Mouse (Mus musculus): ENCODE measurements around the gene 9830107B12Rik. TPM values are rescaled to one million over a fixed set of nuclear protein-coding genes. Genes with fewer than 3 reads are reported as not detected.
"Not testable (repeated sequence)": the region's sequence is repeated elsewhere in the genome, so short reads cannot be mapped to it uniquely, and the experiment has no call there.

The 9830107B12Rik gene
- polyA plus RNA-seq (2014; fragmentation: Nextera tagmentation; extraction: Ambion mirVana), result not detected in 2 replicates

GRCm38 (mm10) chr17:48146120-48146519, at the start of gene 9830107B12Rik:
Gene 9830107B12Rik, minus strand, starts transcription at chr17:48146268.
- no peaks in the 10 kb centered on the region for H3K9me3 ChIP-seq (ENCODE audit: control insufficient read depth, low read length)
- H3K4me1 ChIP-seq (ENCODE audit: control insufficient read depth, insufficient read depth, low read length), result no peaks in the 10 kb centered on the region
- H3K27me3 ChIP-seq (ENCODE audit: control insufficient read depth, insufficient read depth, low read length), result no peaks in the 10 kb centered on the region
- H3K9ac ChIP-seq (ENCODE audit: low read length), result no peak within 1 kb of the TSS
- H3K27ac ChIP-seq (ENCODE audit: low read depth, low read length), result no peak within 1 kb of the TSS
- H3K4me2 ChIP-seq (ENCODE audit: low read depth), result no peak within 1 kb of the TSS
- H3K4me3 ChIP-seq (ENCODE audit: low read depth, low read length), result no peak within 1 kb of the TSS
- DNase-seq (ENCODE audit: low spot score) (no peak), ATAC-seq (ENCODE audit: insufficient read depth, low FRiP score, low TSS enrichment) (no peak)
- whole genome bisulfite sequencing, result 76% methylated on average over 3 of the region's 3 CpGs
- no peaks in the 10 kb centered on the region for H3K36me3 ChIP-seq (ENCODE audit: control insufficient read depth, insufficient read depth, low read length)

- no peaks in the 10 kb centered on the region for H3K9me3 ChIP-seq (ENCODE audit: control insufficient read depth, low read length)
- H3K9ac ChIP-seq (ENCODE audit: low read length), result no peak overlapping the region
- H3K4me1 ChIP-seq (ENCODE audit: control insufficient read depth, insufficient read depth, low read length), result no peaks in the 10 kb centered on the region
- no peaks in the 10 kb centered on the region for H3K36me3 ChIP-seq (ENCODE audit: control insufficient read depth, insufficient read depth, low read length)
- H3K4me2 ChIP-seq (ENCODE audit: low read depth), result no peak overlapping the region
- WGBS, result 82% methylated on average over 2 of the region's 2 CpGs
- ATAC-seq (ENCODE audit: insufficient read depth, low FRiP score, low TSS enrichment), result no peak
- no peaks in the 10 kb centered on the region for H3K27me3 ChIP-seq (ENCODE audit: control insufficient read depth, insufficient read depth, low read length)
- no peak overlapping the region for H3K4me3 ChIP-seq (ENCODE audit: low read depth, low read length)
- no peak for DNase-seq (ENCODE audit: low spot score)
- H3K27ac ChIP-seq (ENCODE audit: low read depth, low read length), result no peak overlapping the region
These were observed 46.3 kb upstream of the 9830107B12Rik start for GRCm38 (mm10) chr17:48192366-48192765.

GRCm38 (mm10) chr17:48185252-48185651, 39.2 kb upstream of the 9830107B12Rik start:
- Histone ChIP-seq H3K27me3 (ENCODE audit: control insufficient read depth, insufficient read depth, low read length) (no peaks in the 10 kb centered on the region), H3K9ac (ENCODE audit: low read length) (no peak overlapping the region), H3K4me2 (ENCODE audit: low read depth) (no peak overlapping the region), H3K4me3 (ENCODE audit: low read depth, low read length) (no peak overlapping the region), H3K27ac (ENCODE audit: low read depth, low read length) (no peak overlapping the region), H3K4me1 (ENCODE audit: control insufficient read depth, insufficient read depth, low read length) (no peaks in the 10 kb centered on the region), H3K9me3 (ENCODE audit: control insufficient read depth, low read length) (no peaks in the 10 kb centered on the region), H3K36me3 (ENCODE audit: control insufficient read depth, insufficient read depth, low read length) (no peaks in the 10 kb centered on the region)
- WGBS, result 78% methylated on average over 5 of the region's 5 CpGs
- DNase-seq (ENCODE audit: low spot score) (no peak), ATAC-seq (ENCODE audit: insufficient read depth, low FRiP score, low TSS enrichment) (no peak)

- H3K27me3 ChIP-seq (ENCODE audit: control insufficient read depth, insufficient read depth, low read length); DNase-seq (ENCODE audit: low spot score); H3K9me3 ChIP-seq (ENCODE audit: control insufficient read depth, low read length); H3K4me2 ChIP-seq (ENCODE audit: low read depth); ATAC-seq (ENCODE audit: insufficient read depth, low FRiP score, low TSS enrichment); H3K36me3 ChIP-seq (ENCODE audit: control insufficient read depth, insufficient read depth, low read length); H3K4me1 ChIP-seq (ENCODE audit: control insufficient read depth, insufficient read depth, low read length); H3K4me3 ChIP-seq (ENCODE audit: low read depth, low read length); H3K9ac ChIP-seq (ENCODE audit: low read length); H3K27ac ChIP-seq (ENCODE audit: low read depth, low read length): not testable (repeated sequence)
- WGBS, result 89% methylated on average over 2 of the region's 2 CpGs
These were observed 21.0 kb upstream of the 9830107B12Rik start, which contains the start of gene A530064D06Rik for GRCm38 (mm10) chr17:48167103-48167502. Gene A530064D06Rik, minus strand, starts transcription at chr17:48167275.

GRCm38 (mm10) chr17:48157382-48158076, 11.5 kb upstream of the 9830107B12Rik start:
- Histone ChIP-seq H3K27me3 (ENCODE audit: control insufficient read depth, insufficient read depth, low read length) (no peaks in the 10 kb centered on the region), H3K27ac (ENCODE audit: low read depth, low read length) (no peak overlapping the region), H3K4me3 (ENCODE audit: low read depth, low read length) (no peak overlapping the region), H3K4me2 (ENCODE audit: low read depth) (no peak overlapping the region), H3K9me3 (ENCODE audit: control insufficient read depth, low read length) (no peaks in the 10 kb centered on the region), H3K4me1 (ENCODE audit: control insufficient read depth, insufficient read depth, low read length) (no peaks in the 10 kb centered on the region), H3K9ac (ENCODE audit: low read length) (no peak overlapping the region), H3K36me3 (ENCODE audit: control insufficient read depth, insufficient read depth, low read length) (no peaks in the 10 kb centered on the region)
- 65% methylated on average over 1 of the region's 1 CpGs for WGBS
- ATAC-seq (ENCODE audit: insufficient read depth, low FRiP score, low TSS enrichment), result no peak
- DNase-seq (ENCODE audit: low spot score), result no peak

GRCm38 (mm10) chr17:48132810-48133209, 13.3 kb downstream of the 9830107B12Rik start:
- Histone ChIP-seq H3K36me3 (ENCODE audit: control insufficient read depth, insufficient read depth, low read length) (no peaks in the 10 kb centered on the region), H3K4me1 (ENCODE audit: control insufficient read depth, insufficient read depth, low read length) (no peaks in the 10 kb centered on the region), H3K4me2 (ENCODE audit: low read depth) (no peak overlapping the region), H3K27ac (ENCODE audit: low read depth, low read length) (no peak overlapping the region), H3K9me3 (ENCODE audit: control insufficient read depth, low read length) (no peaks in the 10 kb centered on the region), H3K4me3 (ENCODE audit: low read depth, low read length) (no peak overlapping the region), H3K27me3 (ENCODE audit: control insufficient read depth, insufficient read depth, low read length) (no peaks in the 10 kb centered on the region), H3K9ac (ENCODE audit: low read length) (no peak overlapping the region)
- no peak for DNase-seq (ENCODE audit: low spot score)
- 84% methylated on average over 2 of the region's 2 CpGs for WGBS
- no peak for ATAC-seq (ENCODE audit: insufficient read depth, low FRiP score, low TSS enrichment)

GRCm38 (mm10) chr17:48120456-48120855, 25.6 kb downstream of the 9830107B12Rik start:
- WGBS, result 93% methylated on average over 20 of the region's 20 CpGs
- H3K4me3 ChIP-seq (ENCODE audit: low read depth, low read length), result no peak overlapping the region

GRCm38 (mm10) chr17:48119656-48120055, 26.4 kb downstream of the 9830107B12Rik start:
- 0 out of 2 replicates have a peak, but pooled peaks have one; percentile 27 for ATAC-seq (ENCODE audit: insufficient read depth, low FRiP score, low TSS enrichment)
- no peak overlapping the region for H3K4me2 ChIP-seq (ENCODE audit: low read depth)

More at GRCm38 (mm10) chr17:48120456-48120855, 25.6 kb downstream of the 9830107B12Rik start:
- Histone ChIP-seq H3K9ac (ENCODE audit: low read length) (no peak overlapping the region), H3K4me2 (ENCODE audit: low read depth) (no peak overlapping the region), H3K27me3 (ENCODE audit: control insufficient read depth, insufficient read depth, low read length) (no peaks in the 10 kb centered on the region), H3K9me3 (ENCODE audit: control insufficient read depth, low read length) (no peaks in the 10 kb centered on the region), H3K36me3 (ENCODE audit: control insufficient read depth, insufficient read depth, low read length) (no peaks in the 10 kb centered on the region), H3K4me1 (ENCODE audit: control insufficient read depth, insufficient read depth, low read length) (no peaks in the 10 kb centered on the region), H3K27ac (ENCODE audit: low read depth, low read length) (no peak overlapping the region)
- DNase-seq (ENCODE audit: low spot score) (no peak), ATAC-seq (ENCODE audit: insufficient read depth, low FRiP score, low TSS enrichment) (no peak)

GRCm38 (mm10) chr17:48118570-48118969, 27.5 kb downstream of the 9830107B12Rik start:
- no peaks in the 10 kb centered on the region for H3K4me1 ChIP-seq (ENCODE audit: control insufficient read depth, insufficient read depth, low read length)
- no peak overlapping the region for H3K27ac ChIP-seq (ENCODE audit: low read depth, low read length)
- H3K27me3 ChIP-seq (ENCODE audit: control insufficient read depth, insufficient read depth, low read length), result no peaks in the 10 kb centered on the region
- no peaks in the 10 kb centered on the region for H3K36me3 ChIP-seq (ENCODE audit: control insufficient read depth, insufficient read depth, low read length)
- H3K9me3 ChIP-seq (ENCODE audit: control insufficient read depth, low read length), result no peaks in the 10 kb centered on the region
- ATAC-seq (ENCODE audit: insufficient read depth, low FRiP score, low TSS enrichment) (no peak), DNase-seq (ENCODE audit: low spot score) (no peak)
- 93% methylated on average over 1 of the region's 1 CpGs for WGBS
- no peak overlapping the region for H3K4me3 ChIP-seq (ENCODE audit: low read depth, low read length)
- H3K4me2 ChIP-seq (ENCODE audit: low read depth), result no peak overlapping the region
- H3K9ac ChIP-seq (ENCODE audit: low read length), result no peak overlapping the region

More at GRCm38 (mm10) chr17:48119656-48120055, 26.4 kb downstream of the 9830107B12Rik start:
- Histone ChIP-seq H3K27me3 (ENCODE audit: control insufficient read depth, insufficient read depth, low read length) (no peaks in the 10 kb centered on the region), H3K4me1 (ENCODE audit: control insufficient read depth, insufficient read depth, low read length) (no peaks in the 10 kb centered on the region), H3K36me3 (ENCODE audit: control insufficient read depth, insufficient read depth, low read length) (no peaks in the 10 kb centered on the region), H3K4me3 (ENCODE audit: low read depth, low read length) (no peak overlapping the region), H3K27ac (ENCODE audit: low read depth, low read length) (no peak overlapping the region), H3K9ac (ENCODE audit: low read length) (no peak overlapping the region), H3K9me3 (ENCODE audit: control insufficient read depth, low read length) (no peaks in the 10 kb centered on the region)
- WGBS, result 23% methylated on average over 3 of the region's 3 CpGs
- DNase-seq (ENCODE audit: low spot score), result peak; percentile 82
